Mouse (Mus musculus) kidney, adult 2 months (tissue): ENCODE measurements at regions not wholly inside any gene's neighbourhood (a gene's known extent, or its start where the extent isn't known, plus 50 kb on each side); places are given as distances from the start of the nearest gene placed in this dataset.
A peak's percentile ranks its signal among the peaks of the same experiment; 100 is the strongest.

Experiments used
- DNase-seq: peaks from one replicate; pipeline ENCODE4 v3.0.0; 2021
- H3K27ac ChIP-seq: fragments of 200-500 bp; 2 replicates; pipeline ENCODE4 v1.5.1; 2012; ENCODE audit warnings: low read depth, low read length, control low read depth, inconsistent platforms; ENCODE audit not compliant: insufficient read depth
- H3K27me3 ChIP-seq: fragments of 200-500 bp; replicated peaks from 2 replicates; pipeline ENCODE4 v1.6.1; 2012; ENCODE audit warnings: mild to moderate bottlenecking, moderate library complexity, low read length, inconsistent platforms; ENCODE audit not compliant: control insufficient read depth, insufficient read depth
- H3K36me3 ChIP-seq: fragments of 200-500 bp; 2 replicates; pipeline ENCODE4 v1.6.1; 2012; ENCODE audit warnings: mild to moderate bottlenecking, moderate library complexity, low read length, inconsistent platforms; ENCODE audit not compliant: control insufficient read depth, insufficient read depth
- H3K4me1 ChIP-seq: fragments of 200-500 bp; 2 replicates; pipeline ENCODE4 v1.6.1; 2011; ENCODE audit warnings: low read length; ENCODE audit not compliant: control insufficient read depth, insufficient read depth
- H3K4me3 ChIP-seq: fragments of 200-500 bp; 2 replicates; pipeline ENCODE4 v1.5.1; 2011; ENCODE audit warnings: mild to moderate bottlenecking, low read depth, low read length, control low read depth; ENCODE audit not compliant: insufficient read depth
- CTCF ChIP-seq: fragments of 200-500 bp; conservative IDR thresholded peaks from 2 replicates; pipeline ENCODE4 v1.5.1; 2011; ENCODE audit warnings: low read depth, mild to moderate bottlenecking, control low read depth, low read length, moderate library complexity, mixed read lengths; ENCODE audit not compliant: insufficient read depth, insufficient read length
- POLR2A ChIP-seq: fragments of 200-500 bp; IDR thresholded peaks from one replicate; pipeline ENCODE4 v1.6.1; 2011; ENCODE audit warnings: low read depth, low read length, control low read depth
- WGBS: fragments of 180-500 bp; shearing (Covaris S2); methylation state at CpG from one replicate; pipeline ENCODE4 v1.1.7; 2018; 5-methylcytosine and 5-hydroxymethylcytosine counted together

GRCm38 (mm10) chr14:39682306-39683000, 209.6 kb upstream of the Nrg3 start:
- DNase-seq = peak; percentile 75

DNA sequence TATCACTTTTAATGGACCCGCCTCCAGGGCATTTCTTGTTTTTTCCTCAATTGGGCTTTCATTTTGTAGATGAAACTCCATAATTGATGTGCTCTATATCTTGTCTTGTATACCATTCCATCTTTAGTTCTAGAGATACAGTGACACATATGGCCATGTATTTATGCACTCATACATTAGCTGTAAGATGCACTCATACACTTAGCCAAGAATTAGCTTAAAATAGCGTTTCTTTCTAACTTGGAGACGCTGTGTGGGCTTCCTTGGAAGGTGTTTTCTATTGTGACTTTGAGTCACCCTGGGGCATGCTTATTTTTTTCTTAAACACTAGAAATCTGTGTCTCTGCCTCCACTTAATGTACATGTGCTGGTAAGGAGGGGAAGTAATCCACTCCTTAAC, 205.3 kb upstream of the Nrg3 start:
- Histone ChIP-seq H3K4me3 (no peak overlapping the region), H3K27ac (no peak overlapping the region), H3K36me3 (no peaks in the 10 kb centered on the region), H3K27me3 (no peaks in the 10 kb centered on the region), H3K4me1 (no peaks in the 10 kb centered on the region)
- 84% methylated on average over 3 of the region's 3 CpGs for WGBS
- DNase-seq = no peak
- TF ChIP-seq POLR2A (no peak), CTCF (no peak)

More at GRCm38 (mm10) chr14:39682306-39683000, 209.6 kb upstream of the Nrg3 start:
- Histone ChIP-seq H3K4me1 (no peaks in the 10 kb centered on the region), H3K27ac (0 out of 2 replicates have a peak overlapping the region, but pooled peaks have one; percentile 20), H3K27me3 (no peaks in the 10 kb centered on the region), H3K36me3 (no peaks in the 10 kb centered on the region), H3K4me3 (no peak overlapping the region)
- 34% methylated on average over 2 of the region's 2 CpGs for WGBS
- TF ChIP-seq CTCF (no peak), POLR2A (no peak)

- TF ChIP-seq CTCF = no peak
- no peak for TF ChIP-seq POLR2A
- H3K27me3 ChIP-seq = no peaks in the 10 kb centered on the region
- H3K27ac ChIP-seq = no peak overlapping the region
- no peak overlapping the region for H3K4me3 ChIP-seq
- DNase-seq = no peak
- H3K36me3 ChIP-seq = no peaks in the 10 kb centered on the region
- 88% methylated on average over 8 of the region's 8 CpGs for WGBS
- no peaks in the 10 kb centered on the region for H3K4me1 ChIP-seq
Observed at GRCm38 (mm10) chr14:39677556-39677955, 204.7 kb upstream of the Nrg3 start.

- Histone ChIP-seq H3K27me3 (no peaks in the 10 kb centered on the region), H3K27ac (no peak overlapping the region), H3K4me1 (no peaks in the 10 kb centered on the region), H3K36me3 (no peaks in the 10 kb centered on the region), H3K4me3 (no peak overlapping the region)
- 75% methylated on average over 2 of the region's 2 CpGs for WGBS
- DNase-seq = no peak
- TF ChIP-seq POLR2A = no peak
- no peak for TF ChIP-seq CTCF
Observed at GRCm38 (mm10) chr14:39638776-39639175, 165.9 kb upstream of the Nrg3 start.
